Mouse (Mus musculus) bone marrow macrophage, adult 2 months (primary cell): ENCODE results near the gene P4hb.

Source experiments
- CTCF ChIP-seq: IDR thresholded peaks from 2 replicates; pipeline ENCODE4 v1.5.1; 2012; ENCODE audit warnings: low read depth, mild to moderate bottlenecking, low read length, moderate library complexity
- POLR2A ChIP-seq: IDR thresholded peaks from 2 replicates; pipeline ENCODE4 v1.6.1; 2012; ENCODE audit warnings: mild to moderate bottlenecking, low read depth, low read length, borderline replicate concordance

GRCm38 (mm10) chr11:120610477-120611046 is 37.5 kb upstream of the P4hb start:
- TF ChIP-seq CTCF, result no peak
- TF ChIP-seq POLR2A, result no peak
